Mouse (Mus musculus) hindbrain, embryonic 10.5 days (tissue): Measurements from ENCODE around the gene Apopt1. TPM values are rescaled to one million over a fixed set of nuclear protein-coding genes. Genes with fewer than 3 reads are reported as not detected.
A peak's percentile ranks its signal among the peaks of the same experiment; 100 is the strongest.

Experiments
- DNase-seq: peaks from one replicate; pipeline ENCODE4 v3.0.0-alpha.2; 2017; ENCODE audit warnings: low spot score
- H3K27ac ChIP-seq: fragments of 300-500 bp; sonication (generic); 2 replicates; pipeline ENCODE4 v1.5.1; 2016; ENCODE audit warnings: mild to moderate bottlenecking, moderate library complexity
- H3K27me3 ChIP-seq: fragments of 300-500 bp; sonication (generic); 2 replicates; pipeline ENCODE4 v1.6.1; 2016; ENCODE audit warnings: mild to moderate bottlenecking; ENCODE audit not compliant: poor library complexity, insufficient read depth, severe bottlenecking
- H3K36me3 ChIP-seq: fragments of 300-500 bp; sonication (generic); 2 replicates; pipeline ENCODE4 v1.6.1; 2016; ENCODE audit warnings: mild to moderate bottlenecking, moderate library complexity
- H3K4me1 ChIP-seq: fragments of 300-500 bp; sonication (generic); replicated peaks from 2 replicates; pipeline ENCODE4 v1.6.1; 2016; ENCODE audit warnings: mild to moderate bottlenecking
- H3K4me3 ChIP-seq: fragments of 300-500 bp; sonication (generic); 2 replicates; pipeline ENCODE4 v1.5.1; 2016; ENCODE audit warnings: mild to moderate bottlenecking, moderate library complexity
- H3K9me3 ChIP-seq: fragments of 300-500 bp; sonication (generic); 2 replicates; pipeline ENCODE4 v1.6.1; 2016; ENCODE audit warnings: mild to moderate bottlenecking, moderate library complexity
- WGBS: fragments of 180-500 bp; shearing (Covaris S2); methylation state at CpG from one replicate; pipeline ENCODE4 v1.1.7; 2016; 5-methylcytosine and 5-hydroxymethylcytosine counted together
- polyA plus RNA-seq: library from polyadenylated mRNA; unstranded; fragments of >200 nt; fragmentation: Nextera tagmentation; extraction: Ambion mirVana; gene quantifications from 2 replicates; pipeline ENCODE4 v1.2.1, GENCODE M21; 2016

Apopt1 gene
- polyA plus RNA-seq, 1 experiment from 2014 or later, result 59.2 TPM

GRCm38 (mm10) chr12:111672581-111672980, 40.5 kb upstream of the Apopt1 start:
- Histone ChIP-seq H3K36me3 (peaks cover 38% of the 10 kb centered on the region), H3K27ac (peak overlapping the region; percentile 95), H3K9me3 (no peaks in the 10 kb centered on the region), H3K4me1 (peaks cover 72% of the 10 kb centered on the region), H3K27me3 (peaks cover 68% of the 10 kb centered on the region), H3K4me3 (peak overlapping the region; percentile 90)
- 9% methylated on average over 12 of the region's 12 CpGs for whole genome bisulfite sequencing
- DNase-seq, result no peak

GRCm38 (mm10) chr12:111674850-111675486, 38.1 kb upstream of the Apopt1 start:
- peaks cover 70% of the 10 kb centered on the region for H3K4me1 ChIP-seq
- no peak overlapping the region for H3K4me3 ChIP-seq
- H3K36me3 ChIP-seq, result peaks cover 17% of the 10 kb centered on the region
- 63% methylated on average over 2 of the region's 2 CpGs for WGBS
- peaks cover 61% of the 10 kb centered on the region for H3K27me3 ChIP-seq
- H3K27ac ChIP-seq, result 0 out of 2 replicates have a peak overlapping the region, but pooled peaks have one; percentile 29
- no peaks in the 10 kb centered on the region for H3K9me3 ChIP-seq
- DNase-seq, result no peak

- peaks cover 68% of the 10 kb centered on the region for H3K4me1 ChIP-seq
- peaks cover 17% of the 10 kb centered on the region for H3K36me3 ChIP-seq
- no peak overlapping the region for H3K4me3 ChIP-seq
- 0 out of 2 replicates have a peak overlapping the region, but pooled peaks have one; percentile 29 for H3K27ac ChIP-seq
- WGBS, result 85% methylated on average over 6 of the region's 6 CpGs
- H3K27me3 ChIP-seq, result peaks cover 51% of the 10 kb centered on the region
- no peak for DNase-seq
- H3K9me3 ChIP-seq, result no peaks in the 10 kb centered on the region
These were observed 37.1 kb upstream of the Apopt1 start for GRCm38 (mm10) chr12:111675797-111676580.

GRCm38 (mm10) chr12:111677421-111677820, 35.6 kb upstream of the Apopt1 start:
- H3K36me3 ChIP-seq, result peaks cover 25% of the 10 kb centered on the region
- 20% methylated on average over 5 of the region's 5 CpGs for WGBS
- H3K27me3 ChIP-seq, result peaks cover 37% of the 10 kb centered on the region
- H3K4me3 ChIP-seq, result peak overlapping the region; percentile 96
- DNase-seq, result no peak
- H3K27ac ChIP-seq, result peak overlapping the region; percentile 93
- H3K4me1 ChIP-seq, result peaks cover 66% of the 10 kb centered on the region
- H3K9me3 ChIP-seq, result no peaks in the 10 kb centered on the region

GRCm38 (mm10) chr12:111677882-111678669, 35.0 kb upstream of the Apopt1 start, which contains the start of gene Trmt61a:
Gene Trmt61a, plus strand, starts transcription at chr12:111678105.
- peaks cover 31% of the 10 kb centered on the region for H3K27me3 ChIP-seq
- peaks cover 32% of the 10 kb centered on the region for H3K36me3 ChIP-seq
- H3K27ac ChIP-seq, result peak within 1 kb of the TSS; percentile 93
- under 1% methylated on average over 51 of the region's 51 CpGs for WGBS
- peak within 1 kb of the TSS; percentile 96 for H3K4me3 ChIP-seq
- DNase-seq, result peak; percentile 94
- H3K4me1 ChIP-seq, result peaks cover 66% of the 10 kb centered on the region
- no peaks in the 10 kb centered on the region for H3K9me3 ChIP-seq

- WGBS, result 10% methylated on average over 13 of the region's 13 CpGs
- H3K27ac ChIP-seq, result peak overlapping the region; percentile 93
- H3K4me3 ChIP-seq, result peak overlapping the region; percentile 96
- H3K27me3 ChIP-seq, result peaks cover 26% of the 10 kb centered on the region
- H3K9me3 ChIP-seq, result no peaks in the 10 kb centered on the region
- peaks cover 68% of the 10 kb centered on the region for H3K4me1 ChIP-seq
- no peak for DNase-seq
- peaks cover 37% of the 10 kb centered on the region for H3K36me3 ChIP-seq
These were observed 34.5 kb upstream of the Apopt1 start for GRCm38 (mm10) chr12:111678670-111678933.

- peak overlapping the region; percentile 96 for H3K4me3 ChIP-seq
- H3K4me1 ChIP-seq, result peaks cover 68% of the 10 kb centered on the region
- peak overlapping the region; percentile 93 for H3K27ac ChIP-seq
- peaks cover 22% of the 10 kb centered on the region for H3K27me3 ChIP-seq
- no peak for DNase-seq
- H3K9me3 ChIP-seq, result no peaks in the 10 kb centered on the region
- WGBS, result 54% methylated on average over 7 of the region's 7 CpGs
- H3K36me3 ChIP-seq, result peaks cover 41% of the 10 kb centered on the region
These were observed 34.1 kb upstream of the Apopt1 start for GRCm38 (mm10) chr12:111678997-111679396.

GRCm38 (mm10) chr12:111680661-111681060, 32.4 kb upstream of the Apopt1 start:
- Histone ChIP-seq H3K9me3 (no peaks in the 10 kb centered on the region), H3K36me3 (peaks cover 47% of the 10 kb centered on the region), H3K27me3 (peaks cover 6% of the 10 kb centered on the region), H3K27ac (no peak overlapping the region), H3K4me3 (no peak overlapping the region), H3K4me1 (peaks cover 64% of the 10 kb centered on the region)
- no peak for DNase-seq
- 95% methylated on average over 13 of the region's 13 CpGs for WGBS

- Histone ChIP-seq H3K9me3 (no peaks in the 10 kb centered on the region), H3K27ac (no peak overlapping the region), H3K36me3 (peaks cover 47% of the 10 kb centered on the region), H3K27me3 (no peaks in the 10 kb centered on the region), H3K4me1 (peaks cover 65% of the 10 kb centered on the region), H3K4me3 (no peak overlapping the region)
- DNase-seq, result no peak
- whole genome bisulfite sequencing, result 88% methylated on average over 8 of the region's 8 CpGs
These were observed 31.8 kb upstream of the Apopt1 start for GRCm38 (mm10) chr12:111681305-111681704.

- Histone ChIP-seq H3K4me1 (peaks cover 67% of the 10 kb centered on the region), H3K27ac (peak overlapping the region; percentile 65), H3K4me3 (no peak overlapping the region), H3K9me3 (no peaks in the 10 kb centered on the region), H3K36me3 (peaks cover 47% of the 10 kb centered on the region), H3K27me3 (no peaks in the 10 kb centered on the region)
- WGBS, result 79% methylated on average over 5 of the region's 5 CpGs
- no peak for DNase-seq
These were observed 31.1 kb upstream of the Apopt1 start for GRCm38 (mm10) chr12:111682003-111682402.

- no peak for DNase-seq
- no peaks in the 10 kb centered on the region for H3K9me3 ChIP-seq
- peaks cover 67% of the 10 kb centered on the region for H3K4me1 ChIP-seq
- H3K27ac ChIP-seq, result peak overlapping the region; percentile 65
- WGBS, result 64% methylated on average over 5 of the region's 5 CpGs
- no peak overlapping the region for H3K4me3 ChIP-seq
- H3K27me3 ChIP-seq, result no peaks in the 10 kb centered on the region
- peaks cover 47% of the 10 kb centered on the region for H3K36me3 ChIP-seq
These were observed 30.3 kb upstream of the Apopt1 start for GRCm38 (mm10) chr12:111682806-111683205.

- H3K27ac ChIP-seq, result peak overlapping the region; percentile 98
- DNase-seq, result no peak
These were observed 26.7 kb upstream of the Apopt1 start for GRCm38 (mm10) chr12:111686390-111686789.

More at GRCm38 (mm10) chr12:111686390-111686789, 26.7 kb upstream of the Apopt1 start:
- Histone ChIP-seq H3K4me1 (peaks cover 76% of the 10 kb centered on the region), H3K4me3 (0 out of 2 replicates have a peak overlapping the region, but pooled peaks have one; percentile 18), H3K9me3 (no peaks in the 10 kb centered on the region), H3K36me3 (peaks cover 32% of the 10 kb centered on the region), H3K27me3 (no peaks in the 10 kb centered on the region)
- 92% methylated on average over 4 of the region's 4 CpGs for WGBS
